Mouse (Mus musculus) T-cell, adult 66 days (primary cell): ENCODE results near the gene Nbeal2. TPM values are rescaled to one million over a fixed set of nuclear protein-coding genes. Genes with fewer than 3 reads are reported as not detected.

ENCODE experiments used
- total RNA-seq, 2 experiments: library from RNA; stranded (reverse); gene quantifications; 3 replicates in 1 of 2; 4 replicates in 1 of 2; pipeline ENCODE4 v1.2.4; 2023

Gene Nbeal2
- total RNA-seq: 100 to 1,000 TPM; 113 to 134 TPM

DNA sequence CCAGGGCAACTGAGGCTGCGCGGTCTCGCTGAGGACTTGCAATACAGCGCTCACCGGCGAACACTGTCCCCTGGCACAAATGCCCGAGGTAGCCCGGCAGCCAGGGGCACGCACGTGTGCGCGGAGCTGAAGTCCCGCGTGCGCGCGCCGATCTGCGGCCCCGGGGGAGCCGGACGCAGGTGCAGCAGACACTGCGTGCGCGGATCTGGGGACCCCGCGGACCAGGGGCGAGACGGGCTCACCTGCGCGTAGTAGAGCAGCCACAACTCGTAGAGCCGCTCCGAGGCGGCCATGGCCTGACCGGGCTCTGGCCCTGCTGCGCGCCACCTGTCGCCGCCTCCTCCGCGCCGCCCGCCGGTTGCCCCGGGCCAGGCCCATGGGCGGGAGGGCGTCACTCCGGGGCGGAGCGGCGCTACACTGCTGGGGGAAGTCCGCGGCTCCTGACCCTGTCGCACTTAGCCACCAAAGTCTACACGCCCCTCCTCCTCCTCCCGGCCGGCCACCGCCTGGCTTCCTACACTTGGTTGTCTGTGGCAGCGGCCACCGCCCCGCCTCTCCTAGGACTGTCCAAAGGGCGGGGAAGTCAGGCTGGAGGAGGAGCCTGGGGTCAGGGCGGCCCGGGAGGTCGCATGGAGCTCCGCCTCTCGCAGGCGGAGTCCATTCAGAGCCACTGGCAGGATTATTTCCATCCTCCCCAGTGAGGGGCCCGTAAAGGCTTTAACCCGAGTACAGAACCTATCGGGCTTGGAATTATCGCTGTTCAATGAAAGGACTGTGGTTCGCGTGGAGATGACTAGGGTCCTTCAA lies at the start of gene Nbeal2:
Gene Nbeal2 (minus strand): TSS at position 507 of the 807 bp plus-strand sequence.

DNA sequence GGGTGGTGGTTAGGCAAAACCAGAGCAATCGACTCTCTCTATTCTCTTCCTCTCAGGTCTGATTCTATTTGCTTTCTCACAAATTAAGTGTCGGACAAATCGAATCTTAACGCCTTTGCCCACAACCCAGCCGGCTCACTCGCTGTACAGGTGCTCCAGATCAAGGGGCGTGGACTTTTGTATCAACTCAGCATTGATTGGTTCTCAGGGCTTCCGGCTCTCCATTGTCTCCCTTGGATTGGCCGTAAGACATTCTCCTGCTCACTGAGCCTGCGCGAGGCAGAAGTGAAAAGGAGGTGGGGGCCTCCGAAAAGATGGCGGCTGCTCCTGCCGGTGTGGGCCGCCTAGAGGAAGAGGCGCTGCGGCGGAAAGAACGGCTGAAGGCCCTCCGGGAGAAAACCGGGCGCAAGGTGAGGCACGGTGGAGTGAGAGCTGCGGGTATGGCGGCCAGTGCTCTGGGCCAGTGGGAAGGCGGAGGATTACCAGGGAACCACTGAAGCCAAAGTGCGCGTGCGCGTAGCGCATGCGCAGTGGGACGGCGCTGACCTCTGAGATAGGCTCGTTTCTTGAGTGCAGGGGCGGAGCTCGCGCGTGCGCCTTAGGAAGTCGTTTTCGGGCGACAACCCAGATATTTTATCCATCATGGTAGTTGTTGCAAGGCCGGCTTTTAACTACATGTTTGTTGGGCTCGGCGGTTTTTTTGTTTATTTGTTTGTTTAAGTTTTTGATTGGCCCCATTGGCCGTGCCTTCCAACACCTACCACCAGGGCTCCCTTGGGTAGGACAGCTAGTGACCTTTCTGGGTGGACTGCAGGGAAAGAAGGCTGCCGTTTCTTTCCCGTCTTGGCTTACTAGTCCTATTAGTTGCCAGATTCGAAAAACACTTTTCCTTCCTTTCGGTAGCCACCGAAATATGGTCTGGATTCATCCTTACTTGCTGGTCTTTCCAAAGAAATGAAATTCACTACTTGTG lies 2.6 kb upstream of the Nbeal2 start, which contains the start of gene Ccdc12:
Gene Ccdc12 (plus strand): TSS at position 255 of the 973 bp plus-strand sequence.

DNA sequence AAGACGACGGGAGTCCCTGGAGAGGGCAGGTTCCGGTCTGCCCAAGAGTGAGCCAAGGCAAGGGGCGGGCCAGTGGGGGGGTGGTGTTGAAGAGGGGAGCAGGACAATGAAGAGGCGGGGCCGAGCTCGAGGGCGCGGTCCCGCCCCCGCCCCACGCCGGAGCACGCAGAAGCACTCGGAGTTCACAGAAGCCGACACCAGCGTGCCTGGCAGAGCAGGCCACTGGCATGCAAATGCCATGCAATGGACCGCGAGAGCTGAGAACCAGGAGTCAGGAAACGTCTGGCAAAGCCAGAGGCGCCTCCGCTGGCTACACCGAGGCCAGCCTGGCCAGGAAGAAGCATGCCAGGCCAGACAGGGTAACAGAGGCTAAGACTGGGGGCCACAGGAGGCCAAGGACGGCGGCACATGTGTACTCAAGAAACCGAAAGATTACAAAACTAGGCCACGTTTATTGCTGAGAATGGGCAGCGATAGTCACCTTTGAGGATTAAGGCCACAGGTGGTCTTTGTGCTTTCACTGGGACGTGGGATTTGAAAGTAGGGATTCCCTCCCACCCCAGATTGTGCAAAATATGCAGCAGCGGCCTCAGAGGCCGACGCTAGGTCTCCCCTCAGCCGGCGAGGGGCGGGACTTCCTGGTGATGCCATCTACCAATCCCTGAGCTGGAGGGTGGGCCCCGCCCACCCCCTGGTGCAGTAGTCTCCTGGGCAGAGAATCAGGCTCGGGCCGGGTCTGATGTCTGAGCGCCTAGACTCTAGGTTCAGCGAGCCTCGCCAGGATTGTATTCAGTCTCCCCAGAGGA lies 29.4 kb downstream of the Nbeal2 start, which contains the start of gene Nradd:
Gene Nradd (minus strand): TSS at position 92 of the 806 bp plus-strand sequence.

Other genes with a start within 250 kb of the Nbeal2 start
- gene Ptpn23, start 245.9 kb downstream of the Nbeal2 start, total RNA-seq: 10 to 100 TPM; 62.5 to 62.9 TPM
- 1 to 10 TPM; 2.1 to 3.6 TPM for gene Ngp, start 234.4 kb downstream of the Nbeal2 start, total RNA-seq
- 10 to 100 TPM; 29.8 to 31.6 TPM for gene Klhl18, start 177.5 kb downstream of the Nbeal2 start, total RNA-seq
- gene Kif9, start 177.2 kb downstream of the Nbeal2 start, total RNA-seq: under 1 TPM in 1 of 2 experiments, not detected in 1; 0.24 TPM
- gene Setd2, start 121.6 kb downstream of the Nbeal2 start, total RNA-seq: 100 to 1,000 TPM; 126 to 141 TPM
- gene Nradd, start 29.7 kb downstream of the Nbeal2 start, total RNA-seq: 10 to 100 TPM; 12.2 to 14.3 TPM
- gene Ccdc12, start 2.3 kb upstream of the Nbeal2 start, total RNA-seq: 10 to 100 TPM; 85.4 to 95.4 TPM
- gene Myl3, start 87.7 kb upstream of the Nbeal2 start, total RNA-seq: not detected
- gene Pth1r, start 93.0 kb upstream of the Nbeal2 start, total RNA-seq: not detected
- gene Prss42, start 144.0 kb upstream of the Nbeal2 start, total RNA-seq: not detected
- not detected for gene Prss44, start 159.8 kb upstream of the Nbeal2 start, total RNA-seq
- not detected for gene Prss43, start 172.5 kb upstream of the Nbeal2 start, total RNA-seq
- not detected for gene Prss45, start 180.4 kb upstream of the Nbeal2 start, total RNA-seq
- gene Prss46, start 190.3 kb upstream of the Nbeal2 start, total RNA-seq: not detected
- gene Prss50, start 203.8 kb upstream of the Nbeal2 start, total RNA-seq: under 1 TPM in 1 of 2 experiments, not detected in 1; 0.92 TPM
- 100 to 1,000 TPM; 470 to 474 TPM for gene Als2cl, start 225.7 kb upstream of the Nbeal2 start, total RNA-seq
- gene Tmie, start 226.0 kb upstream of the Nbeal2 start, total RNA-seq: 10 to 100 TPM; 29.8 to 30.7 TPM